Mouse (Mus musculus): Measurements from ENCODE around the gene Olfr15. TPM values are rescaled to one million over a fixed set of nuclear protein-coding genes. Genes with fewer than 3 reads are reported as not detected.

The Olfr15 gene
- polyA plus RNA-seq, 1 experiment = not detected

DNA sequence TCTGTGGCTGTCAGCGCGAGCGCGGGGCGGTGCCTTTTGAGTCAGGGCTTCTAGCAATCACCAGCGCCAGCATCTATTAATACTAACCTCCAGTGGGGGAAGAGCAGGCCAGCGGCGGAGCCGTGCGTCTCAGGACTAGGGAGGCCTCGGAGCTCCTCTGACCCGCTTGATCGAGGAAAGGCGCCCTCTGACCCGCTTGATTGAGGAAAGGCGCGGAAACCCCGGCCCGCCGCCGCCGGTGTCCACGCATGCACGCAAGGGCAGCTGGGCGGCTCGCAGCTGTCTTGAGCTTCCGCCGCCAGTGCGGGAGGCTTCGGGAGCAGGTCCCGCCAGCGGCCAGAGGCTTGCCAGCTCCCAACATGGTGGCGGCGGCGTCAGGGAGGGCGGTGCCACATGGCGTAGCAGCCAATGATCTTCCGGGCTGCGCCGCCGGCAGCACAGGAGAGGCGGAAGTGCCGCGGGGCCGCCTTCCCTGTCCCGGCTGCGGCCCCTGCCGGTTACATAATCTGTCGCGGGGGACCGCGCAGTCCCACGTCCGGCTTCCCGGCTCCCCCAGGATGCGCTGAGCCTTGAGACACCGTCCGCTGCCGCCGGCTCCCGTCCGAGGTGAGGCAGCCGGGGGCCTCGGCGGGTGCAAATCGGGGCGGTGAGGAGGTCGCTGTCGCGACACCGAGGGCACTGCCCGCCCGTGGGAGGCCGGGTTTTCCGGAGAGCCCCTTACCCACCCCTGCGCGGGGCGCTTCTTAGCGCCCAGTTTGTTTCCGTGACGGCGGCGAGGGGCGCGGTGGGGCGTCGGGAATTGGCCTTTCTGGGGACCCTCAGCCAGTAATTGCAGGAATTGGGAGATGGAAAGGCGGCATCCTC is 53.8 kb downstream of the Olfr15 start, which contains the start of the genes Zfp597 and Gm20695:
Zfp597 (minus strand) TSS at position 361 of the 864 bp plus-strand sequence.
Gm20695 (plus strand) TSS at position 448 of the 864 bp plus-strand sequence.
- H3K4me3 ChIP-seq (ENCODE audit: insufficient read depth, low read depth, low read length) = peak within 1 kb of the TSS; percentile 85
- no peak for TF ChIP-seq CTCF (conservative IDR thresholded peaks at IDR 0.05; ENCODE audit: insufficient read depth, insufficient read length, low read depth, low read length)
- peak; percentile 37 for TF ChIP-seq POLR2A (IDR thresholded peaks at IDR 0.05; ENCODE audit: low read depth, low read length)
- DNase-seq = peak; percentile 96
- no peaks in the 10 kb centered on the region for H3K36me3 ChIP-seq (ENCODE audit: control insufficient read depth, insufficient read depth, low read length)
- peaks cover 3% of the 10 kb centered on the region; the same call in 1 of the 2 replicates for H3K4me1 ChIP-seq (ENCODE audit: control insufficient read depth, insufficient read depth, low read length)
- H3K27me3 ChIP-seq (replicated peaks; ENCODE audit: control insufficient read depth, insufficient read depth, low read length) = no peaks in the 10 kb centered on the region
- H3K27ac ChIP-seq (ENCODE audit: insufficient read depth, low read depth, low read length) = peak within 1 kb of the TSS; percentile 92
- WGBS = under 1% methylated on average over 88 of the region's 88 CpGs

GRCm38 (mm10) chr16:3885065-3885670 is 54.5 kb downstream of the Olfr15 start:
- Histone ChIP-seq H3K27ac (ENCODE audit: insufficient read depth, low read depth, low read length) (peak overlapping the region; percentile 92), H3K36me3 (ENCODE audit: control insufficient read depth, insufficient read depth, low read length) (no peaks in the 10 kb centered on the region), H3K4me1 (ENCODE audit: control insufficient read depth, insufficient read depth, low read length) (peaks cover 3% of the 10 kb centered on the region; the same call in 1 of the 2 replicates), H3K4me3 (ENCODE audit: insufficient read depth, low read depth, low read length) (peak overlapping the region; percentile 85), H3K27me3 (replicated peaks; ENCODE audit: control insufficient read depth, insufficient read depth, low read length) (no peaks in the 10 kb centered on the region)
- DNase-seq = peak; percentile 33
- under 1% methylated on average over 10 of the region's 10 CpGs for WGBS
- TF ChIP-seq POLR2A (IDR thresholded peaks at IDR 0.05; ENCODE audit: low read depth, low read length) (no peak), CTCF (conservative IDR thresholded peaks at IDR 0.05; ENCODE audit: insufficient read depth, insufficient read length, low read depth, low read length) (no peak)

- no peak for TF ChIP-seq CTCF (conservative IDR thresholded peaks at IDR 0.05; ENCODE audit: insufficient read depth, insufficient read length, low read depth, low read length)
- no peak for TF ChIP-seq POLR2A (IDR thresholded peaks at IDR 0.05; ENCODE audit: low read depth, low read length)
These were observed 61.1 kb downstream of the Olfr15 start for GRCm38 (mm10) chr16:3891621-3892295.

GRCm38 (mm10) chr16:3893739-3894138 is 63.1 kb downstream of the Olfr15 start:
- DNase-seq = no peak
- 0 out of 2 replicates have a peak, but pooled peaks cover 2% of the 10 kb centered on the region for H3K4me1 ChIP-seq (ENCODE audit: control insufficient read depth, insufficient read depth, low read length)
- H3K27me3 ChIP-seq (replicated peaks; ENCODE audit: control insufficient read depth, insufficient read depth, low read length) = no peaks in the 10 kb centered on the region
- no peaks in the 10 kb centered on the region; the same call in 1 of the 2 replicates for H3K36me3 ChIP-seq (ENCODE audit: control insufficient read depth, insufficient read depth, low read length)
- 43% methylated on average over 3 of the region's 3 CpGs for WGBS
- TF ChIP-seq POLR2A (IDR thresholded peaks at IDR 0.05; ENCODE audit: low read depth, low read length) (no peak), CTCF (conservative IDR thresholded peaks at IDR 0.05; ENCODE audit: insufficient read depth, insufficient read length, low read depth, low read length) (no peak)
- H3K4me3 ChIP-seq (ENCODE audit: insufficient read depth, low read depth, low read length) = no peak overlapping the region
- no peak overlapping the region for H3K27ac ChIP-seq (ENCODE audit: insufficient read depth, low read depth, low read length)

More at GRCm38 (mm10) chr16:3891621-3892295, 61.1 kb downstream of the Olfr15 start:
- 0 out of 2 replicates have a peak, but pooled peaks cover 5% of the 10 kb centered on the region for H3K4me1 ChIP-seq (ENCODE audit: control insufficient read depth, insufficient read depth, low read length)
- no peak for DNase-seq
- H3K4me3 ChIP-seq (ENCODE audit: insufficient read depth, low read depth, low read length) = no peak overlapping the region
- H3K27me3 ChIP-seq (replicated peaks; ENCODE audit: control insufficient read depth, insufficient read depth, low read length) = no peaks in the 10 kb centered on the region
- no peaks in the 10 kb centered on the region; the same call in 1 of the 2 replicates for H3K36me3 ChIP-seq (ENCODE audit: control insufficient read depth, insufficient read depth, low read length)
- WGBS = 85% methylated on average over 14 of the region's 14 CpGs
- H3K27ac ChIP-seq (ENCODE audit: insufficient read depth, low read depth, low read length) = no peak overlapping the region

Other genes starting within 250 kb of the Olfr15 start
- not detected in 2 replicates for gene Olfr161, start 239.8 kb upstream of the Olfr15 start, polyA plus RNA-seq (2012; rRNA removed)
- 0.06 TPM in 1 of 2 replicates, not detected in the other for gene Mefv, start 112.8 kb upstream of the Olfr15 start, polyA plus RNA-seq (2012; rRNA removed)
- 4.7 and 5.2 TPM in 2 replicates for gene Zfp263, start 86.8 kb upstream of the Olfr15 start, polyA plus RNA-seq (2012; rRNA removed)
- 1.1 and 1.3 TPM in 2 replicates for gene Zfp174, start 16.4 kb downstream of the Olfr15 start, polyA plus RNA-seq (2012; rRNA removed)
- gene Naa60, start 41.5 kb downstream of the Olfr15 start, polyA plus RNA-seq (2012; rRNA removed) = 69.8 and 73.2 TPM in 2 replicates
- gene Zfp597, start 53.7 kb downstream of the Olfr15 start, polyA plus RNA-seq (2012; rRNA removed) = 2.2 and 2.5 TPM in 2 replicates
- gene Gm20695, start 53.8 kb downstream of the Olfr15 start, polyA plus RNA-seq (2012; rRNA removed) = not detected in 2 replicates
- gene 1700037C18Rik, start 77.8 kb downstream of the Olfr15 start, polyA plus RNA-seq (2012; rRNA removed) = 19.5 and 20.7 TPM in 2 replicates
- gene Cluap1, start 77.9 kb downstream of the Olfr15 start, polyA plus RNA-seq (2012; rRNA removed) = 7.3 and 8.3 TPM in 2 replicates
- gene Nlrc3, start 145.8 kb downstream of the Olfr15 start, polyA plus RNA-seq (2012; rRNA removed) = 3.8 and 4.0 TPM in 2 replicates
- gene Slx4, start 172.9 kb downstream of the Olfr15 start, polyA plus RNA-seq (2012; rRNA removed) = 36.0 and 41.0 TPM in 2 replicates
- 2,240 and 2,440 TPM in 2 replicates for gene Dnase1, start 206.1 kb downstream of the Olfr15 start, polyA plus RNA-seq (2012; rRNA removed)
- 225 and 226 TPM in 2 replicates for gene Trap1, start 246.9 kb downstream of the Olfr15 start, polyA plus RNA-seq (2012; rRNA removed)